Comparison of ENCODE assay signal across 10 mouse cellular contexts in genomic region chr11:70651391-70651790, GRCm38 (mm10). TPM values are rescaled to one million over a fixed set of nuclear protein-coding genes. Genes with fewer than 3 reads are reported as not detected.
DNase-seq lines count a peak whose midpoint lies in the region; ATAC-seq and TF ChIP-seq lines count a peak whose summit lies in the region.
"Had no signal": no experiment of that assay in that cellular context is flagged by ENCODE, and none has a peak within 500 bp of the region (broad histone marks: within the 10 kb centered on the region; RNA-seq: fewer than 3 reads in every experiment).

No protein-coding gene starts in this region.

- TF ChIP-seq CTCF in G1E (IDR thresholded peaks at IDR 0.05; ENCODE audit: low read depth, low read length): no peak
- no peak for TF ChIP-seq CTCF in liver, embryonic 14.5 days (IDR thresholded peaks at IDR 0.05; ENCODE audit: low read depth)

- H3K36me3 ChIP-seq in kidney, embryonic 14.5 days (ENCODE audit: control insufficient read depth, insufficient read depth, low read length): peaks cover 48% of the 10 kb centered on the region
- peaks cover 63% of the 10 kb centered on the region for H3K36me3 ChIP-seq in G1E (replicated peaks)
- H3K36me3 ChIP-seq in embryonic facial prominence, embryonic 14.5 days (ENCODE audit: control insufficient read depth, insufficient read depth, low read length): peaks cover 49% of the 10 kb centered on the region
- peaks cover 43% of the 10 kb centered on the region for H3K36me3 ChIP-seq in liver, embryonic 14.5 days (replicated peaks; ENCODE audit: control insufficient read depth, insufficient read depth, low read depth)
- peaks cover 43% of the 10 kb centered on the region for H3K36me3 ChIP-seq in forebrain, embryonic 12.5 days (replicated peaks)

- no peak overlapping the region for H3K27ac ChIP-seq in kidney, embryonic 14.5 days (ENCODE audit: low read depth, low read length)
- H3K27ac ChIP-seq in embryonic facial prominence, embryonic 14.5 days (replicated peaks; ENCODE audit: low read depth, low read length): no peak overlapping the region; the same call in 1 of the 2 replicates
- H3K27ac ChIP-seq in liver, embryonic 14.5 days: peak overlapping the region; percentile 91
- no peak overlapping the region for H3K27ac ChIP-seq in forebrain, embryonic 12.5 days

- WGBS in kidney, embryonic 14.5 days: 85% methylated on average over 2 of the region's 2 CpGs
- 66% methylated on average over 2 of the region's 2 CpGs for WGBS in embryonic facial prominence, embryonic 14.5 days
- WGBS in liver, embryonic 14.5 days (ENCODE audit: insufficient replicate concordance): 35% methylated on average over 2 of the region's 2 CpGs
- 82% methylated on average over 2 of the region's 2 CpGs for WGBS in forebrain, embryonic 12.5 days

- no peaks in the 10 kb centered on the region for H3K9me3 ChIP-seq in kidney, embryonic 14.5 days (ENCODE audit: control insufficient read depth, low read length)
- no peaks in the 10 kb centered on the region for H3K9me3 ChIP-seq in G1E (replicated peaks)
- H3K9me3 ChIP-seq in embryonic facial prominence, embryonic 14.5 days (ENCODE audit: control insufficient read depth, low read length): no peaks in the 10 kb centered on the region
- H3K9me3 ChIP-seq in liver, embryonic 14.5 days (ENCODE audit: control insufficient read depth, low read length): no peaks in the 10 kb centered on the region
- H3K9me3 ChIP-seq in forebrain, embryonic 12.5 days: no peaks in the 10 kb centered on the region

- DNase-seq in kidney, postnatal 4 days: no peak
- DNase-seq in G1E (ENCODE audit: low spot score): no peak
- DNase-seq in embryonic facial prominence, embryonic 14.5 days (ENCODE audit: low spot score): no peak
- no peak for DNase-seq in liver, embryonic 14.5 days (ENCODE audit: low read depth in 3 of 3, low spot score in 3 of 3)
- DNase-seq in testis, postnatal 14 days (ENCODE audit: low spot score): no peak
- DNase-seq: retina, postnatal 1 day had no signal

- TF ChIP-seq EP300 in liver, embryonic 14.5 days (IDR thresholded peaks at IDR 0.05; ENCODE audit: low read depth): no peak

- H3K4me2 ChIP-seq in kidney, embryonic 14.5 days (replicated peaks; ENCODE audit: low read depth, low read length): no peak overlapping the region
- peak overlapping the region; percentile 98; the same call in 1 of the 2 replicates for H3K4me2 ChIP-seq in embryonic facial prominence, embryonic 14.5 days (ENCODE audit: low read depth, low read length)
- peak overlapping the region; percentile 85 for H3K4me2 ChIP-seq in liver, embryonic 14.5 days (ENCODE audit: low read depth)
- no peak overlapping the region for H3K4me2 ChIP-seq in forebrain, embryonic 12.5 days

- H3K27me3 ChIP-seq in kidney, embryonic 14.5 days (ENCODE audit: control insufficient read depth, insufficient read depth, low read length): no peaks in the 10 kb centered on the region
- H3K27me3 ChIP-seq in G1E (ENCODE audit: insufficient read depth, low read length): no peaks in the 10 kb centered on the region
- H3K27me3 ChIP-seq in embryonic facial prominence, embryonic 14.5 days (replicated peaks; ENCODE audit: control insufficient read depth, insufficient read depth, low read length): no peaks in the 10 kb centered on the region
- no peaks in the 10 kb centered on the region; the same call in 1 of the 2 replicates for H3K27me3 ChIP-seq in liver, embryonic 14.5 days (ENCODE audit: control insufficient read depth, insufficient read depth, low read length)
- H3K27me3 ChIP-seq in forebrain, embryonic 12.5 days: no peaks in the 10 kb centered on the region

- H3K9ac ChIP-seq in kidney, embryonic 14.5 days (ENCODE audit: low read depth, low read length): peak overlapping the region; percentile 23; the same call in 1 of the 2 replicates
- H3K9ac ChIP-seq in embryonic facial prominence, embryonic 14.5 days (ENCODE audit: low read depth, low read length): no peak overlapping the region
- peak overlapping the region; percentile 51 for H3K9ac ChIP-seq in liver, embryonic 14.5 days (replicated peaks)
- no peak overlapping the region for H3K9ac ChIP-seq in forebrain, embryonic 12.5 days

- ATAC-seq in kidney, embryonic 14.5 days (ENCODE audit: low FRiP score, low TSS enrichment): no peak
- no peak for ATAC-seq in G1E (ENCODE audit: extremely low read depth, insufficient number of reproducible peaks, low FRiP score, poor library complexity, severe bottlenecking)
- ATAC-seq in embryonic facial prominence, embryonic 14.5 days (ENCODE audit: low read depth): no peak
- no peak for ATAC-seq in liver, embryonic 14.5 days (ENCODE audit: insufficient read depth)
- no peak for ATAC-seq in forebrain, embryonic 12.5 days (ENCODE audit: low FRiP score)
- no peak for ATAC-seq in cerebellum, adult (ENCODE audit: insufficient number of reproducible peaks, low FRiP score, low TSS enrichment)

- H3K4me1 ChIP-seq in kidney, embryonic 14.5 days (ENCODE audit: control insufficient read depth, insufficient read depth, low read length): peaks cover 40% of the 10 kb centered on the region
- H3K4me1 ChIP-seq in G1E (ENCODE audit: insufficient read depth, low read depth, low read length): peaks cover 68% of the 10 kb centered on the region
- H3K4me1 ChIP-seq in embryonic facial prominence, embryonic 14.5 days (ENCODE audit: control insufficient read depth, insufficient read depth, low read length): peaks cover 18% of the 10 kb centered on the region
- H3K4me1 ChIP-seq in liver, embryonic 14.5 days (replicated peaks; ENCODE audit: control insufficient read depth in 2 of 2, insufficient read depth in 2 of 2, low read length in 1 of 2): peaks cover 45 to 47% of the 10 kb centered on the region in 2 experiments
- peaks cover 54% of the 10 kb centered on the region for H3K4me1 ChIP-seq in forebrain, embryonic 12.5 days

- H3K4me3 ChIP-seq in kidney, embryonic 14.5 days (ENCODE audit: low read length): peak overlapping the region; percentile 14
- peak overlapping the region; percentile 100; the same call in 1 of the 2 replicates for H3K4me3 ChIP-seq in G1E (ENCODE audit: low read depth, low read length)
- peak overlapping the region; percentile 64; the same call in 1 of the 2 replicates for H3K4me3 ChIP-seq in embryonic facial prominence, embryonic 14.5 days (ENCODE audit: low read depth, low read length)
- peak overlapping the region in 1 of 2 experiments; percentile 97; a peak in 2 of 4 replicates for H3K4me3 ChIP-seq in liver, embryonic 14.5 days (ENCODE audit: insufficient read depth in 1 of 2, low read depth in 2 of 2, low read length in 2 of 2)
- H3K4me3 ChIP-seq in forebrain, embryonic 12.5 days (replicated peaks): no peak overlapping the region

RNA-seq across cellular contexts. Expression of gene Pfn1, which starts 3.1 kb away (rescaled TPM):
- polyA plus RNA-seq in kidney, embryonic 14.5 days (2014; fragmentation: Nextera tagmentation; extraction: Ambion mirVana): 1,900 and 2,186 TPM in 2 replicates
- total RNA-seq in G1E (2014; fragmentation: Nextera tagmentation) (804 and 991 TPM in 2 replicates), G1E (2017) (724 and 774 TPM in 2 replicates)
- polyA plus RNA-seq in G1E (2012): 3,649 and 4,709 TPM in 2 replicates
- 1,605 and 1,712 TPM in 2 replicates for polyA plus RNA-seq in embryonic facial prominence, embryonic 14.5 days (2014; fragmentation: Nextera tagmentation; extraction: Ambion mirVana)
- 421 and 438 TPM in 2 replicates for polyA plus RNA-seq in liver, embryonic 14.5 days (2012; rRNA removed)
- 957 and 1,007 TPM in 2 replicates for polyA plus RNA-seq in liver, embryonic 14.5 days (2014; fragmentation: Nextera tagmentation; extraction: Ambion mirVana)
- polyA plus RNA-seq in forebrain, embryonic 12.5 days (2016; fragmentation: Nextera tagmentation; extraction: Ambion mirVana): 1,070 and 1,131 TPM in 2 replicates

RNA-seq across cellular contexts. Expression of gene Slc25a11, which starts 4.1 kb away (rescaled TPM):
- 153 and 171 TPM in 2 replicates for polyA plus RNA-seq in kidney, embryonic 14.5 days (2014; fragmentation: Nextera tagmentation; extraction: Ambion mirVana)
- total RNA-seq in G1E (2014; fragmentation: Nextera tagmentation): 42.8 and 72.7 TPM in 2 replicates
- 125 and 144 TPM in 2 replicates for total RNA-seq in G1E (2017)
- 50.6 and 59.2 TPM in 2 replicates for polyA plus RNA-seq in G1E (2012)
- 147 and 165 TPM in 2 replicates for polyA plus RNA-seq in embryonic facial prominence, embryonic 14.5 days (2014; fragmentation: Nextera tagmentation; extraction: Ambion mirVana)
- 39.0 and 43.9 TPM in 2 replicates for polyA plus RNA-seq in liver, embryonic 14.5 days (2012; rRNA removed)
- 60.8 and 67.8 TPM in 2 replicates for polyA plus RNA-seq in liver, embryonic 14.5 days (2014; fragmentation: Nextera tagmentation; extraction: Ambion mirVana)
- polyA plus RNA-seq in forebrain, embryonic 12.5 days (2016; fragmentation: Nextera tagmentation; extraction: Ambion mirVana): 139 and 141 TPM in 2 replicates

RNA-seq across cellular contexts. Expression of gene Rnf167, which starts 4.4 kb away (rescaled TPM):
- 83.0 and 109 TPM in 2 replicates for polyA plus RNA-seq in kidney, embryonic 14.5 days (2014; fragmentation: Nextera tagmentation; extraction: Ambion mirVana)
- total RNA-seq in G1E (2014; fragmentation: Nextera tagmentation) (63.7 and 115 TPM in 2 replicates), G1E (2017) (62.3 and 64.1 TPM in 2 replicates)
- 62.6 and 81.3 TPM in 2 replicates for polyA plus RNA-seq in G1E (2012)
- 100 and 105 TPM in 2 replicates for polyA plus RNA-seq in embryonic facial prominence, embryonic 14.5 days (2014; fragmentation: Nextera tagmentation; extraction: Ambion mirVana)
- polyA plus RNA-seq in liver, embryonic 14.5 days (2012; rRNA removed): 47.7 and 48.4 TPM in 2 replicates
- 56.0 and 66.9 TPM in 2 replicates for polyA plus RNA-seq in liver, embryonic 14.5 days (2014; fragmentation: Nextera tagmentation; extraction: Ambion mirVana)
- polyA plus RNA-seq in forebrain, embryonic 12.5 days (2016; fragmentation: Nextera tagmentation; extraction: Ambion mirVana): 85.1 and 96.1 TPM in 2 replicates

RNA-seq across cellular contexts. Expression of gene Eno3, which starts 5.6 kb away (rescaled TPM):
- 22.4 and 26.8 TPM in 2 replicates for polyA plus RNA-seq in kidney, embryonic 14.5 days (2014; fragmentation: Nextera tagmentation; extraction: Ambion mirVana)
- total RNA-seq in G1E (2014; fragmentation: Nextera tagmentation) (19.0 and 25.3 TPM in 2 replicates), G1E (2017) (21.9 and 24.5 TPM in 2 replicates)
- polyA plus RNA-seq in G1E (2012): 3.1 and 5.7 TPM in 2 replicates
- 165 and 289 TPM in 2 replicates for polyA plus RNA-seq in embryonic facial prominence, embryonic 14.5 days (2014; fragmentation: Nextera tagmentation; extraction: Ambion mirVana)
- 3.4 and 3.7 TPM in 2 replicates for polyA plus RNA-seq in liver, embryonic 14.5 days (2012; rRNA removed)
- polyA plus RNA-seq in liver, embryonic 14.5 days (2014; fragmentation: Nextera tagmentation; extraction: Ambion mirVana): 3.6 and 3.9 TPM in 2 replicates
- 9.0 and 9.7 TPM in 2 replicates for polyA plus RNA-seq in forebrain, embryonic 12.5 days (2016; fragmentation: Nextera tagmentation; extraction: Ambion mirVana)

RNA-seq across cellular contexts. Expression of gene Gp1ba, which starts 12.5 kb away (rescaled TPM):
- polyA plus RNA-seq in kidney, embryonic 14.5 days (2014; fragmentation: Nextera tagmentation; extraction: Ambion mirVana): 0.29 and 0.35 TPM in 2 replicates
- total RNA-seq in G1E (2014; fragmentation: Nextera tagmentation) (1.1 and 3.1 TPM in 2 replicates), G1E (2017) (2.8 and 3.4 TPM in 2 replicates)
- 9.0 TPM in 2 replicates for polyA plus RNA-seq in G1E (2012)
- 0.38 and 0.60 TPM in 2 replicates for polyA plus RNA-seq in embryonic facial prominence, embryonic 14.5 days (2014; fragmentation: Nextera tagmentation; extraction: Ambion mirVana)
- 4.5 TPM in 2 replicates for polyA plus RNA-seq in liver, embryonic 14.5 days (2012; rRNA removed)
- 7.6 and 9.1 TPM in 2 replicates for polyA plus RNA-seq in liver, embryonic 14.5 days (2014; fragmentation: Nextera tagmentation; extraction: Ambion mirVana)
- polyA plus RNA-seq in forebrain, embryonic 12.5 days (2016; fragmentation: Nextera tagmentation; extraction: Ambion mirVana): 0.23 and 0.33 TPM in 2 replicates
- total RNA-seq: liver, adult 2 months had no signal

Comparison
In these comparisons a context has a peak if more than half of its experiments do, and no peak if none do; other contexts are left out.
1. H3K4me2 ChIP-seq: peak in embryonic facial prominence, embryonic 14.5 days (single experiment) and liver, embryonic 14.5 days (single experiment); none in kidney, embryonic 14.5 days (single experiment) and forebrain, embryonic 12.5 days (single experiment).
2. H3K9ac ChIP-seq: peak in kidney, embryonic 14.5 days (single experiment) and liver, embryonic 14.5 days (single experiment); none in embryonic facial prominence, embryonic 14.5 days (single experiment) and forebrain, embryonic 12.5 days (single experiment).